Mouse (Mus musculus): ENCODE measurements around the gene Tdrd9.
"Not testable (repeated sequence)": the region's sequence is repeated elsewhere in the genome, so short reads cannot be mapped to it uniquely, and the experiment has no call there.

Tdrd9 gene

GRCm38 (mm10) chr12:111971231-111971686 lies at the start of gene Tdrd9:
Tdrd9 (plus strand) TSS chr12:111971559.
- DNase-seq (ENCODE audit: low read depth) = no peak

GRCm38 (mm10) chr12:111923117-111923516 lies 48.2 kb upstream of the Tdrd9 start:
- DNase-seq (ENCODE audit: low read depth) = no peak

GRCm38 (mm10) chr12:111927338-111927737 lies 44.0 kb upstream of the Tdrd9 start:
- no peak for DNase-seq (ENCODE audit: low read depth)

- DNase-seq (ENCODE audit: low read depth) = no peak
Measured at GRCm38 (mm10) chr12:111928411-111928966, 42.9 kb upstream of the Tdrd9 start.

GRCm38 (mm10) chr12:111931411-111932025 lies 39.8 kb upstream of the Tdrd9 start:
- DNase-seq (ENCODE audit: low read depth) = no peak

GRCm38 (mm10) chr12:111932513-111932912 lies 38.8 kb upstream of the Tdrd9 start:
- DNase-seq (ENCODE audit: low read depth) = no peak

GRCm38 (mm10) chr12:111933032-111933704 lies 38.2 kb upstream of the Tdrd9 start:
- DNase-seq (ENCODE audit: low read depth) = no peak

- DNase-seq (ENCODE audit: low read depth) = no peak
Measured at GRCm38 (mm10) chr12:111933971-111934370, 37.4 kb upstream of the Tdrd9 start.

GRCm38 (mm10) chr12:111936706-111937550 lies 34.4 kb upstream of the Tdrd9 start:
- DNase-seq (ENCODE audit: low read depth) = no peak

- DNase-seq (ENCODE audit: low read depth) = no peak
Measured at GRCm38 (mm10) chr12:111938623-111939177, 32.7 kb upstream of the Tdrd9 start.

- DNase-seq (ENCODE audit: low read depth) = no peak
Measured at GRCm38 (mm10) chr12:111943421-111944064, 27.8 kb upstream of the Tdrd9 start.

GRCm38 (mm10) chr12:111944065-111944987 lies 27.0 kb upstream of the Tdrd9 start:
- DNase-seq (ENCODE audit: low read depth) = not testable (repeated sequence)

GRCm38 (mm10) chr12:111945115-111945514 lies 26.2 kb upstream of the Tdrd9 start:
- no peak for DNase-seq (ENCODE audit: low read depth)

GRCm38 (mm10) chr12:111945765-111946655 lies 25.3 kb upstream of the Tdrd9 start:
- DNase-seq (ENCODE audit: low read depth) = not testable (repeated sequence)

GRCm38 (mm10) chr12:111946716-111947115 lies 24.6 kb upstream of the Tdrd9 start:
- DNase-seq (ENCODE audit: low read depth) = peak; percentile 70

GRCm38 (mm10) chr12:111950486-111950885 lies 20.9 kb upstream of the Tdrd9 start:
- no peak for DNase-seq (ENCODE audit: low read depth)

- DNase-seq (ENCODE audit: low read depth) = no peak
Measured at GRCm38 (mm10) chr12:111951701-111952100, 19.7 kb upstream of the Tdrd9 start.

GRCm38 (mm10) chr12:111956173-111956572 lies 15.2 kb upstream of the Tdrd9 start:
- no peak for DNase-seq (ENCODE audit: low read depth)

- peak; percentile 72 for DNase-seq (ENCODE audit: low read depth)
Measured at GRCm38 (mm10) chr12:111958101-111958865, 13.1 kb upstream of the Tdrd9 start.
